Mouse (Mus musculus) kidney, postnatal 0 days (tissue): Measurements from ENCODE around the gene Dpt. TPM values are rescaled to one million over a fixed set of nuclear protein-coding genes. Genes with fewer than 3 reads are reported as not detected.

Experiments
- ATAC-seq: fragments of 200-750 bp; cut with Nextera tagmentation; replicated peaks from 2 replicates; pipeline ENCODE4 v1.8.0; 2017; ENCODE audit warnings: low read depth, moderate number of reproducible peaks, moderate TSS enrichment, moderate library complexity; ENCODE audit not compliant: low FRiP score
- DNase-seq: peaks from one replicate; pipeline ENCODE4 v3.0.0-alpha.2; 2016; ENCODE audit warnings: low spot score
- H3K27ac ChIP-seq: fragments of 300-500 bp; sonication (generic); 2 replicates; pipeline ENCODE4 v1.5.1; 2014; ENCODE audit warnings: mild to moderate bottlenecking
- H3K27me3 ChIP-seq: fragments of 300-500 bp; sonication (generic); 2 replicates; pipeline ENCODE4 v1.6.1; 2014; ENCODE audit warnings: low read length, mixed read lengths; ENCODE audit not compliant: insufficient read depth
- H3K36me3 ChIP-seq: fragments of 300-500 bp; sonication (generic); 2 replicates; pipeline ENCODE4 v1.6.1; 2014; ENCODE audit warnings: low read length, mixed read lengths; ENCODE audit not compliant: insufficient read depth
- H3K4me1 ChIP-seq: fragments of 300-500 bp; sonication (generic); replicated peaks from 2 replicates; pipeline ENCODE4 v1.6.1; 2014; ENCODE audit warnings: antibody characterized with exemption, low read length, mixed read lengths; ENCODE audit not compliant: insufficient read depth
- H3K4me2 ChIP-seq: fragments of 300-500 bp; sonication (generic); 2 replicates; pipeline ENCODE4 v1.6.1; 2014; ENCODE audit warnings: mild to moderate bottlenecking, low read length, moderate library complexity, mixed read lengths
- H3K4me3 ChIP-seq: fragments of 300-500 bp; sonication (generic); replicated peaks from 2 replicates; pipeline ENCODE4 v1.5.1; 2014; ENCODE audit warnings: low read depth, low read length
- H3K9ac ChIP-seq: fragments of 300-500 bp; sonication (generic); 2 replicates; pipeline ENCODE4 v1.6.1; 2014; ENCODE audit warnings: low read depth, low read length
- H3K9me3 ChIP-seq: fragments of 300-500 bp; sonication (generic); replicated peaks from 2 replicates; pipeline ENCODE4 v1.6.1; 2016; ENCODE audit warnings: low read length, inconsistent platforms, mixed read lengths
- CTCF ChIP-seq: IDR thresholded peaks from 2 replicates; pipeline ENCODE4 v1.5.1; 2016; ENCODE audit warnings: antibody characterized with exemption, low read depth, mild to moderate bottlenecking, moderate library complexity
- WGBS: fragments of 180-500 bp; shearing (Covaris S2); extraction: QIAGEN DNeasy Blood & Tissue Kit; methylation state at CpG from one replicate; pipeline ENCODE4 v1.1.7; 2014; 5-methylcytosine and 5-hydroxymethylcytosine counted together
- polyA plus RNA-seq: library from polyadenylated mRNA; unstranded; fragments of >200 nt; fragmentation: Nextera tagmentation; extraction: Ambion mirVana; gene quantifications from 2 replicates; pipeline ENCODE4 v1.2.1, GENCODE M21; 2015

The Dpt gene
- polyA plus RNA-seq, 1 experiment from 2014 or later: 3.5 TPM

- 76% methylated on average over 4 of the region's 4 CpGs for WGBS
- Histone ChIP-seq H3K4me1 (no peaks in the 10 kb centered on the region), H3K27me3 (no peaks in the 10 kb centered on the region), H3K4me2 (no peak overlapping the region), H3K4me3 (no peak overlapping the region), H3K36me3 (no peaks in the 10 kb centered on the region), H3K9me3 (no peaks in the 10 kb centered on the region), H3K27ac (no peak overlapping the region), H3K9ac (no peak overlapping the region)
- ATAC-seq: no peak
- no peak for TF ChIP-seq CTCF
- DNase-seq: no peak
Observed at GRCm38 (mm10) chr1:164861501-164861900, 65.1 kb downstream of the Dpt start.

GRCm38 (mm10) chr1:164862946-164863883 lies 66.8 kb downstream of the Dpt start:
- Histone ChIP-seq H3K27ac (no peak overlapping the region), H3K27me3 (no peaks in the 10 kb centered on the region), H3K36me3 (no peaks in the 10 kb centered on the region), H3K4me3 (no peak overlapping the region), H3K4me2 (no peak overlapping the region), H3K4me1 (no peaks in the 10 kb centered on the region), H3K9ac (no peak overlapping the region), H3K9me3 (no peaks in the 10 kb centered on the region)
- WGBS: 44% methylated on average over 12 of the region's 12 CpGs
- DNase-seq (peak; percentile 9), ATAC-seq (no peak; the same call in 1 of the 2 replicates)
- no peak for TF ChIP-seq CTCF

GRCm38 (mm10) chr1:164864666-164865065 lies 68.2 kb downstream of the Dpt start:
- no peaks in the 10 kb centered on the region for H3K27me3 ChIP-seq
- no peak overlapping the region for H3K9ac ChIP-seq
- no peak for TF ChIP-seq CTCF
- 91% methylated on average over 3 of the region's 3 CpGs for WGBS
- no peak for ATAC-seq
- H3K9me3 ChIP-seq: no peaks in the 10 kb centered on the region
- DNase-seq: no peak
- H3K4me2 ChIP-seq: no peak overlapping the region
- no peak overlapping the region for H3K27ac ChIP-seq
- H3K4me3 ChIP-seq: no peak overlapping the region
- no peaks in the 10 kb centered on the region for H3K36me3 ChIP-seq
- H3K4me1 ChIP-seq: no peaks in the 10 kb centered on the region

GRCm38 (mm10) chr1:164870694-164871093 lies 74.2 kb downstream of the Dpt start:
- no peak for ATAC-seq
- no peak overlapping the region for H3K9ac ChIP-seq
- no peaks in the 10 kb centered on the region for H3K27me3 ChIP-seq
- TF ChIP-seq CTCF: peak; percentile 42; the same call in 1 of the 2 replicates
- no peak overlapping the region for H3K4me3 ChIP-seq
- H3K9me3 ChIP-seq: no peaks in the 10 kb centered on the region
- WGBS: 65% methylated on average over 7 of the region's 7 CpGs
- H3K4me2 ChIP-seq: no peak overlapping the region
- peak; percentile 10 for DNase-seq
- no peaks in the 10 kb centered on the region for H3K4me1 ChIP-seq
- no peak overlapping the region for H3K27ac ChIP-seq
- no peaks in the 10 kb centered on the region for H3K36me3 ChIP-seq

Other genes with a start within 250 kb of the Dpt start
- not detected in 2 replicates for gene Xcl1, start 138.9 kb downstream of the Dpt start, polyA plus RNA-seq